Mouse (Mus musculus) forelimb bud, embryonic 11.5 days (tissue): ENCODE measurements at regions not wholly inside any gene's neighbourhood (a gene's known extent, or its start where the extent isn't known, plus 50 kb on each side); places are given as distances from the start of the nearest gene placed in this dataset.

ENCODE experiments used
- DNase-seq: peaks from one replicate; pipeline ENCODE4 v3.0.0-alpha.2; 2012; ENCODE audit warnings: low read depth, low spot score

- DNase-seq = no peak
Observed at GRCm38 (mm10) chr1:6059090-6059489, 1251.4 kb downstream of the Gm37988 start.

- no peak for DNase-seq
Observed at GRCm38 (mm10) chr1:6076543-6076942, 1268.9 kb downstream of the Gm37988 start.

DNA sequence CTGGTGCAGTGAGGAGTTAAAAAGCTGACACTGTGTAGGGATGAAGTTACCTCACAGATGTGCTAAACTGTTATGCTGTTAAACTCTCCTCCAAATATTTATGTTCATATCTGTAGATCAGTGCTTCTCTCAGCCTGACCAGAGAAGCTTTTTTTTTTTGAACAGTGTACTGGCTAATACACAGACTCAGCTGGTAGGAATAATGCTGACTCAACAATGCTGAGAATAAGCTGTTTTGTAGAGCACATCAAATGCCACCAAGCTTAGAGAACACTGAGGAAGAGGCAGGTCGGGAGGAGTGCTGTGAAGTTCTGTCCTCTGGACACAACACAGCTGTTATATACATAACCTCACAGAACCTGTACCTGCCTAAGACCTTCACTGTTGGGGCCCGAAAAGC is 1274.2 kb downstream of the Gm37988 start:
- DNase-seq = no peak

DNA sequence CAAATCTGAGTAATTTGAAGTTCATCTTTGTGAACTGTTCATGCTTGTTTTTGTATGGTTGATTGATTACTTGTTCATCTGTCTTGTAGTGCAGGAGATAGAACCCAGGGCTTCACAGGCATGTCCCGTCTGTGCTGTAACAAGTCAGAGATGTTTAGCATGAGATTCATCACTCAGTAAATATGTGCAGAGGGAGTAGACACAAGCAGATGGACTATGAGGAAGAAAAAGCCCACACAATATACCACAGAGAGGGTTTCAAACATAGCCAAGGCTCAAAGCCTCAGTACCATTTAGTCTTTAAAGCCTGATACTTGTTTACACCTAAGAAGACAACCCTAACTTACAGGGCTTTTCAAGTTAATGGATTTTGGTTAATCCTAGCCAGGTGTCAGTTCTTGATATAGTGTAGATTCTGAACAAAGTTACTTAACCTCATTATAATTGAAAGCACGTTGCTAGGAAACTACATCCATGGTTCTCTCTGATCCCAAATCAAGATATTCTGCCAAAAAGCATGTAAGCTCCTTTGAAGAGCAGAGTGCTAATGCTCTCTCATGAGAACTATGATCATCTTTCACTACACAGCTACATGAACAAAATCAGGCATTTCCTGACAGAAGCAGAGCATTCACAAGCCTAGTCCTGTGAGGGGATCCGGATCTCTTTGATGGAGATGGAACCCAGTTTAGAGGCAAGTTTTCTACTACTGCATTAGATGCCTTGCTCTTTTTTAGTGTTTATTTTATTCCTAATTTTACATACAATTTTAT is 1286.7 kb downstream of the Gm37988 start:
- no peak for DNase-seq

GRCm38 (mm10) chr1:6117557-6117956 is 1309.9 kb downstream of the Gm37988 start:
- no peak for DNase-seq

- DNase-seq = peak; percentile 32
Observed at GRCm38 (mm10) chr1:6135066-6135465, 1327.4 kb downstream of the Gm37988 start.

- DNase-seq = no peak
Observed at GRCm38 (mm10) chr1:6140245-6140644, 1332.6 kb downstream of the Gm37988 start.

DNA sequence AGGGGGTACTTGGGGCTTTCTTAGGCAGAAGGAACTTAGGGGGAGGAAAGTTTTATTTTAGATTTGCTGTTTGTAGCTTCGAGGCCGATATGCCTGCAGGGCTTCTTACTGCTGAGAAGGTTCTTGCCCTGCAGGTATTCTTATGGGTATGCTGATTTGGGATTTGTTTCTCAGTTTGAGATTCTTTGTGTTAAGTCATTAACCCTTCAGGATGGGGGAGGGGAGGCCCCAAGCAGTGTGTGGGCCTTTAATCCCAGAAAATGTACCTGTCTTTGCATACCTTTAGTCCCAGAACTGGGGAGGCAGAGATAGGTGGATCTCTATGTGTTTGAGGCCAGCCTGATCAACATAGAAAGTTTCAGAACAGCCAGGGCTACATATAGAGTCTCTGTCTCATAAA is 1335.1 kb downstream of the Gm37988 start:
- DNase-seq = no peak

- DNase-seq = peak; percentile 24
Observed at GRCm38 (mm10) chr1:6143891-6144290, 1336.2 kb downstream of the Gm37988 start.

- DNase-seq = peak; percentile 13
Observed at GRCm38 (mm10) chr1:6152436-6152835, 1344.7 kb downstream of the Gm37988 start.
